ENCODE assay signal across 35 mouse cellular contexts in the genomic region with DNA sequence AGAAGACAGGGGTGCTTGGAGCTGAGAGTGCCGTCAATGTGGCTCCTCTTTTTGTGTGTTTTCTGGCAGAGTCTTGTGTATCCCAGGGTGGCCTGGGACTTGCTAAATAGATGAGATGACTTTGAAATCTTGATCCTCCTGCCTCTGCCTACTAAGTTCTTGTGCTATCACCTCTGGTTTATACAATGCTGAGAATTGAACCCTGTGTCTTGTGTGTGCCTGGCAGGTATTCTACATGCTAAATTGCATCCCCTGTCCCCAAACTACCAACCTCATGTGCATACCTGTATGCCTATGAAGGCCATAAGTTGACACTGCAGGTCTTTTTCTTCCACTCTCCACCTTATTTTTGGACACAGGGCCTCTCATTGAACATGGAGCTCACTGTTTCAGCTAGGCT. TPM values are rescaled to one million over a fixed set of nuclear protein-coding genes. Genes with fewer than 3 reads are reported as not detected.
"Had no signal": no experiment of that assay in that cellular context is flagged by ENCODE, and none has a peak within 500 bp of the region (broad histone marks: within the 10 kb centered on the region; RNA-seq: fewer than 3 reads in every experiment).

No protein-coding gene starts in this region.

- H3K9me3 ChIP-seq: limb, embryonic 10.5 days; limb, embryonic 13.5 days; limb, embryonic 15.5 days; liver, embryonic 12.5 days; liver, embryonic 13.5 days; liver, embryonic 15.5 days; lung, embryonic 15.5 days; midbrain, embryonic 10.5 days; midbrain, embryonic 12.5 days; midbrain, embryonic 13.5 days; neural tube, embryonic 12.5 days had no signal

- DNase-seq: left cerebral cortex, postnatal 4 days; liver; liver, embryonic 13.5 days; liver, postnatal 0 days; lung, adult 18-20 months; lung, adult 2 months; lung, embryonic 14.5 days; lung, postnatal 10 days; lung, postnatal 14 days; lung, postnatal 36 days; lung, postnatal 4 days; midbrain, embryonic 14.5 days had no signal

- H3K27ac ChIP-seq: left cerebral cortex, adult 2 months; limb, embryonic 10.5 days; limb, embryonic 12.5 days; limb, embryonic 13.5 days; limb, embryonic 15.5 days; liver, embryonic 12.5 days; liver, embryonic 13.5 days; liver, embryonic 14.5 days; liver, embryonic 15.5 days; lung, embryonic 15.5 days; macrophage; midbrain, embryonic 10.5 days; midbrain, embryonic 12.5 days; midbrain, embryonic 13.5 days; neural tube, embryonic 12.5 days had no signal

- H3K27me3 ChIP-seq: limb, embryonic 12.5 days; limb, embryonic 13.5 days; limb, embryonic 15.5 days; liver, embryonic 12.5 days; liver, embryonic 13.5 days; liver, embryonic 15.5 days; lung, embryonic 15.5 days had no signal

- H3K36me3 ChIP-seq: limb, embryonic 10.5 days; limb, embryonic 12.5 days; limb, embryonic 13.5 days; limb, embryonic 15.5 days; liver, embryonic 12.5 days; liver, embryonic 13.5 days; liver, embryonic 15.5 days; lung, embryonic 15.5 days; midbrain, embryonic 10.5 days; midbrain, embryonic 12.5 days; midbrain, embryonic 13.5 days; neural tube, embryonic 12.5 days had no signal

- ATAC-seq: liver, embryonic 12.5 days; liver, postnatal 0 days; lung, postnatal 0 days; midbrain, embryonic 13.5 days; midbrain, embryonic 16.5 days had no signal

- H3K4me3 ChIP-seq: left cerebral cortex, adult 2 months; limb, embryonic 10.5 days; limb, embryonic 12.5 days; limb, embryonic 13.5 days; limb, embryonic 15.5 days; liver, embryonic 12.5 days; liver, embryonic 13.5 days; liver, embryonic 15.5 days; lung, embryonic 15.5 days; megakaryocyte, embryonic 14.5 days; midbrain, embryonic 10.5 days; midbrain, embryonic 12.5 days; midbrain, embryonic 13.5 days; myocyte; neural tube, embryonic 12.5 days had no signal

- H3K4me2 ChIP-seq: limb, embryonic 12.5 days; limb, embryonic 13.5 days; limb, embryonic 15.5 days; liver, embryonic 11.5 days; liver, embryonic 12.5 days; liver, embryonic 13.5 days; liver, embryonic 15.5 days; lung, embryonic 14.5 days; lung, embryonic 15.5 days; midbrain, embryonic 12.5 days; midbrain, embryonic 13.5 days; neural tube, embryonic 12.5 days had no signal

- H3K9ac ChIP-seq: limb, embryonic 12.5 days; limb, embryonic 13.5 days; limb, embryonic 15.5 days; liver, embryonic 12.5 days; liver, embryonic 13.5 days; liver, embryonic 14.5 days; liver, embryonic 15.5 days; liver, postnatal 0 days; lung, embryonic 14.5 days; lung, embryonic 15.5 days; midbrain, embryonic 12.5 days; midbrain, embryonic 13.5 days; neural tube, embryonic 12.5 days had no signal

- H3K4me1 ChIP-seq: limb, embryonic 13.5 days; limb, embryonic 15.5 days; liver, embryonic 12.5 days; liver, embryonic 13.5 days; liver, embryonic 15.5 days; lung, embryonic 15.5 days; megakaryocyte, embryonic 14.5 days; midbrain, embryonic 12.5 days; midbrain, embryonic 13.5 days; neural tube, embryonic 12.5 days had no signal

RNA-seq across cellular contexts. Expression of a gene that starts 46.8 kb away (rescaled TPM):
- polyA plus RNA-seq: limb, embryonic 10.5 days; limb, embryonic 11.5 days; limb, embryonic 12.5 days; limb, embryonic 13.5 days; limb, embryonic 15.5 days; liver, adult 2 months; liver, embryonic 11.5 days; liver, embryonic 12.5 days; liver, embryonic 13.5 days; liver, embryonic 14.5 days; liver, embryonic 15.5 days; liver, embryonic 16.5 days; liver, postnatal 0 days; lung, adult 2 months; lung, embryonic 15.5 days; lung, embryonic 16.5 days; lung, postnatal 0 days; macrophage; myocyte had no signal
